Mouse (Mus musculus) adrenal gland (tissue): ENCODE measurements at regions not wholly inside any gene's neighbourhood (a gene's known extent, or its start where the extent isn't known, plus 50 kb on each side); places are given as distances from the start of the nearest gene placed in this dataset.

Experiments
- intact Hi-C: fragments of 180-260 bp; cut with DNase I; formaldehyde crosslinking; loops from one replicate; pipeline ENCODE4 v1.15.1; 2025

DNA sequence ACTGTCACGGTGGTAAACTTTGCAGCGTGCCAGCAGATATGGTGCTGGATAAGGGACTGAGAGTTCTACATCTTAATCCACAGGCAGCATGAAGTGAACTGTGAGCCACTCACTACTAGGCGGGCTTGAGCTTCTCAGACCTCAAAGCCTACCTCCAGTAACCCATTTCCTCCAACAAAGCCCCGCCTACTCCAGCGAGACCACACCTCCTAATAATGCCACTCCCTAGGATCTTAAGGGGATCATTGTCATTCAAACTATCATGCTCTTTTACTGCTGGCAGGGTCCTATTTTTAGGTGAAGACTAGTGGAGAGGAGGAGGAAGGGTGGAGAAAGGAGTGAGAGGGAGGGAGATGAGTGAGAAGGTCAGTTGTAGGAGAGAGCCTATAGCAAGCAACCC is 122.0 kb downstream of the Mycn start:
- intact Hi-C loops = no loop called here

GRCm38 (mm10) chr12:12814693-12815092 is 127.0 kb downstream of the Mycn start:
- intact Hi-C loops = no loop called here

GRCm38 (mm10) chr12:12812873-12813272 is 128.8 kb downstream of the Mycn start:
- intact Hi-C loops = no loop called here

GRCm38 (mm10) chr12:12810943-12811342 is 130.8 kb downstream of the Mycn start:
- intact Hi-C loops = no loop called here

DNA sequence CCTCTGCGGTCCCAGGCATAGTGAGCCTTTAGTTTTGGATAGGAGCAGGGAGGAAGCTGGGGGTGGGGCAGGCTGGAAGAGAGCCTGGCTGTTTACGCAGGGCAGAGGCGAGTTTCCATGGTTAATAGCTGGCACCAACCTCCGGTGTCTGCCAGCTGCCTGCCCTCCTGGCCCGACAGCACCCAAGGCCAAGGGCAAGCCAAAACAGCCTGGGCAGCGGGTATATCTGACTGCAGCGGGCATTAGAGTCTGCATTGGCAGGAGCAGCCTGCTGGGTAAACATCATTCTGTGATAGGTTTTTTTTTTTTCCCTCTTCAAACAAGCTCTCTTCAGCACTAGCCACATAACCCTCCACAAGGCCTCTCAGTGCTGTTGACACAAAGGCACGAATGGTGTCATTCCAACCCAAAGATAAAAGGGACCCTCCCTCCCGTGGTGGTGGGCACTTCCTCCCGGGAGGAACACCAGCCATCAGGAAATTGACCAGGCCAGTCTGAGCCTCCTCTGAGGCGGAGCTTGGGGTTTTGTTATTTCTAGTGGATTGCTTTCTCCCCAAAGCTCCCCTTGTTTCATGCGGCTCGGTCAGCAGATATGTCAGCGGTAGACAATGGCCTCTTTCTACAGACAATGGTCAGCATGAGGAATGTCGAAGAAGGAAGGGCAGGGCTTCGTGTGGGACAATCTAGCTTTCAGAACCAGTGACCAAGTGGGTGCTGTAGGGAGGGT is 131.4 kb downstream of the Mycn start:
- intact Hi-C loops = no loop called here

DNA sequence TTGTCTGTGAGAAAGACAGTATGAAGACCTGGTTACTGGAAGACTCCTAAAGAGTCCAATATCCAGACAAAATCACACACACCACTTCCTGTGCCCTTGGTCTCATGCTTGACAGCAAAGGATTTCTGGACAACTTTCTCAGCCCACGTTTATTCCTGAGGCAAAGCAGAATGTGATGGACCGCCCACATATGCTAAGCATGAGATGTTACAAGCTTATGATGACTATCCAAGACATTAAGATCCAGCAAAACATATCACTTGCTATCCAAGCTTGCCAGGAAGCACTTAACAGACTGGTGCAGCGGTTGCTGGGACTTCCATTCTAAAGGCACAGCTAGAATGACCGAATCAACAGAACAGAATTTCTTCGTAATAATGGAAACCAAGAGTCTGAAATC is 133.6 kb downstream of the Mycn start:
- intact Hi-C loops = no loop called here

GRCm38 (mm10) chr12:12803602-12804001 is 138.1 kb downstream of the Mycn start:
- intact Hi-C loops = no loop called here

DNA sequence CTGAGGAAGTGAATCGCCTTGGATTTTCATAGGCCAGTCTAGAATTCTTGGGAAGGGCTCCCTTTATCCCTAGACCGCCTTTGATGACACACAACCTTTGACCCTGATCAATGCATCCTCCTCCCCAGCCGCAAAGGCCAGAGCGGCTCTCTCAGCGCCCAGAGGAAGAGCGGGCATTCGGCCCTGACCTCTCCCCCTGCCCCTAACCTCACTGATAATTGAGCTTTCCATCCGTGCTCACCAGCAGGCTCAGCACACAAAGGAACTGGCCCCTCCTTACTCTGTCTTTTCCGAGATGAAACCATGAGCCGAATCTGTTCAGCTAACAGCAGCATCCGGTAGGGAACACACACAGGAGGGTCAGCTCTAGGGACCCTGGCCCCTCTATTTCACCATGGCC is 139.3 kb downstream of the Mycn start:
- intact Hi-C loops = no loop called here

GRCm38 (mm10) chr12:12801700-12802099 is 140.0 kb downstream of the Mycn start:
- intact Hi-C loops = no loop called here

- intact Hi-C loops = no loop called here
Measured at GRCm38 (mm10) chr12:12800120-12800519, 141.6 kb downstream of the Mycn start.

- intact Hi-C loops = no loop called here
Measured at GRCm38 (mm10) chr12:12789052-12789451, 152.7 kb downstream of the Mycn start.

- intact Hi-C loops = no loop called here
Measured at GRCm38 (mm10) chr12:12788263-12788852, 153.4 kb downstream of the Mycn start.

DNA sequence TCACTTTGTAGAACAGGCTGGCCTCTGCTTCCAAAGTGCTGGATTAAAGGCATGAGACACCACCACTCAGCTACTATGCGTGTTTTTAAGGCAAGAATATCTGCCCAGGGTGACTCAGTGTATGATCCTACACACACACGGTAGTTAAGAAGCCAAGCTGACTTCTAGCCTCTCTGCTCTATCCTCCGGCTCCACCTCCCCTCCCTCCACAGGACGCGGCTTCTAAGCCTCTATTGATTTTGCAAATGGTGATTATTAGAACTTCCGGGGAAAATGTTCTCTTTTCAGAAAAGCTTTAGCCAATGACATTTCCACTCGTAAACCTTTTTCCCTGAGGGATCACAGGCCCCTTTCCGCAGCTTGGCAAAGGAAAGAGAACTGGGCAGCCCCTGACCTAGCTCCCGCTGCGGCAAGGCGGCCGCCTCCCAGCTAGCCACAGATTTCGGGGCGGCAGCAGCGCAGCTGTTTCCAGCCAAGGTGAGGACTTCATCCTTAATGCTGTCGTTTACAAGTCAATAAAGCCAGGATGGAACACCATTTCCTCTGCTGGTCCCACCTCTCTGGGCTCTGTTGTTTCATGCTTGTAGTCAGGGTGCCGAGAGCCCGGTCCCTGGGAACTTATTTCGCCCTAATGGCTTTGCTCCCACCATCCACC is 154.0 kb downstream of the Mycn start:
- intact Hi-C loops = no loop called here

- intact Hi-C loops = no loop called here
Measured at GRCm38 (mm10) chr12:12787161-12787560, 154.6 kb downstream of the Mycn start.

DNA sequence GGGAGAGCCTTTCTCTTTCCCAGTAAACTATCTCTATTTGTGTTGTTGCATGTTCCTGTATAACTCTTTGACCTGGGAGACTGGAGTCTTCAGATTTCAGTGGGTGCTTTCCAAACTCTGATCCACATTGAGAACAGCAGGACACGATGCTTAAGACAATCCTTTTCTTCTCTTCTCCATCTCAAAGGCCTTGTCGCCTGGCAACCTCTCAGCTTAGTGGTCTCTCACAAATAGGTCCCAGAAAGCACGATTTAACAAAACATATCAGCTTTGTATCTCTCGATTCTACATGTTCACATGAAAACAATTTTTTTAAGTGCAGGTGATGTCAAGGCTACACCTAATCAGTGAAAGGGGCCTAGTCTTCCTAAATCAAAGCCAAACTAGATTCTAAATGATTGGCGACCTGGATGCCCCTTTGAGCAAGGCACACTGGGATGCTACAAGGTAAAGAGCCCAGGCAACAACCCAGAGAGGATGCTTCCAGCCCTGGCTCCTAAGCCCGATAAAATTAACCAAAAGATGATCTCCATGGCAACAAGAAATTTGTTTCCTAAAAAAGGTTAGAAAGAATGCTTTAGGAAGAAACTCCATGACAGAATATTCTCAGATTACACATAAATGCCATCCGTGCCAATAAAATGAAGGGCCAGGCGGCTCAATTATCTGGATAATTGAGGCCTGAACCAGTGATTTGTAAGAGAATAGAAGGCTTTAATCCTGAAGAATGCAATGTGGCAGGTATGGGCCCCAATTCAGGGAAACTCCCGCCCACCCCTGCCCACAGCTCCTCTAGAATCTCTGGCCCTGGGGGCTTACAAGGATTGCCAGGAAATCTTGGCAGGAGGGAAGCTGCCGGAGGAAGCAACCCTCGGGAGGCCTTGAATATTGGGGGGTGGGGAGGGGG is 157.8 kb downstream of the Mycn start:
- intact Hi-C loops = loop anchor here (5.0 kb wide), 2 partner anchors 158 to 428 kb away; partner anchors contain the start of gene Mycn

GRCm38 (mm10) chr12:12781526-12781925 is 160.2 kb downstream of the Mycn start:
- intact Hi-C loops = loop anchor here (5.0 kb wide), 2 partner anchors 161 to 431 kb away; partner anchors contain the start of gene Mycn

DNA sequence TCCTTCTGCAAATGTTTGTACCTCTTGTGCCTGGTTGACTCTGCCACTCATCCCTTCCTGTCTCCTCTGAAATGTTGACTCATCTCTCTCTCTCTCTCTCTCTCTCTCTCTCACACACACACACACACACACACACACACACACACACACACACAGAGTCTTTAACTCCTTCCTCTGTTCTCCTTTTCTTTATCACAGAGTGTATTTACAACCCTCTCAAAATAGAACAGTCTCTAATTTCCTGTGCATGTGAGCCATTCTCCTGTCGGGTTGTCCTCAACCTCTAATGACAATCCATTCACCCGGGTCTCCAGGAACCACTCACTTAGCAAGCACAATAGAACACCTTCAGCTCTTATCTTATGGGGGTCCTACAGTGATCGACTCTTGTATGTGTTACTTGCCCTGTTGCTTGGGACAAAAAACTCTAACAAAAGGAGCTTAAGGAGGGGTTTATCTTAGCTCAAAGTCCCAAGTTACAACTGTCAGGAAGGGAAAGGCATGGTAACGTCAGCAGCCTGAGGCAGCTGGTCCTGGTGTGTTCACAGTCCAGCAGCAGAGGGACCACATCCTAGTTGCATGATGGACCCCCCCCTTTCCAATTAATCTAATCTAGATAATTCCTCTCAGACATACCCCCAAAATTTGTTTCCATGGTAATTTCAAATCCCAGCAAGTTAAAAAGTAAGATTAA is 163.0 kb downstream of the Mycn start:
- intact Hi-C loops = no loop called here

DNA sequence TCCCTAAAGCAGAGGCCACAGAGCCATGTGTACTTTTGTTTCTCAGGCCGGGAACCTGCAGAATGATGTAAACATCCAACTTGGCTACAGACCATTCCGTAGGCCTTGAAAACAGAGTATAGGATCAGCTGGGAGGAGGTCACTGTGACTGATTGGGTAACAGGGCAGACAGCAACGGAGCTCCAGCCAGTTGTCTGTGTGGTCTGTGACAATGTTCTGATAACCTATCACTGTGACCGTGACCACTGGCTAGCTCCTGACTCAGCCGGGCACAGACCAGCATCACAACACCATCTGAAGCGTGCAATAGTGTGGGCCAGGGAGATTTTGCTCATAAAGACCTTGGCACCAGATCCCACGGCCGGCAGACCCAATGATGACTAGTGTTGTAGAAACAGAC is 164.3 kb downstream of the Mycn start:
- intact Hi-C loops = no loop called here

DNA sequence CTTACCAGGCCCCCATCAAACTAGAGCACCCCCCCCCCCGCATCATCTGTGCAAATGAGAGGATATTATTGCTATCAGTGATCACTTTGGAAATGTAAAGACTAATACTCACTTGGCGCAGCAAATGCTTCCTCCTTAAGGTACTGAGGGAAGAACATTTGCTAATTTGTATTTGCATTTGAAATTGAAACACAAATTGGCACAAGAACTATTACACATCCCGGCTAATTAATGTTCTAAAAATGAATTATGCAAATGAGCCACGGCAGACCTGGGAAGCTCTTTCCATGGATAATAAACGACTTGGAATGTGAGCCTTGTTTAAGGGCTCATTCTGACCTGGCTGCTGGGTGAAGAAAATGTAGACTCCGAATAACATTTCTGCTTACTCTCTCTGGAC is 164.9 kb downstream of the Mycn start:
- intact Hi-C loops = no loop called here

GRCm38 (mm10) chr12:12770970-12771369 is 170.7 kb downstream of the Mycn start:
- intact Hi-C loops = no loop called here
